Mouse (Mus musculus): Measurements from ENCODE around the gene Atp8b3. TPM values are rescaled to one million over a fixed set of nuclear protein-coding genes. Genes with fewer than 3 reads are reported as not detected.

Gene Atp8b3
- polyA plus RNA-seq, 1 experiment from 2014 or later = 0.46 TPM

- Histone ChIP-seq H3K4me3 (replicated peaks) (no peak overlapping the region), H3K36me3 (replicated peaks) (no peaks in the 10 kb centered on the region)
- peak; percentile 21; the same call in 1 of the 2 replicates for ATAC-seq (ENCODE audit: low FRiP score)
These were observed 34.2 kb downstream of the Atp8b3 start for GRCm38 (mm10) chr10:80504724-80505123.

GRCm38 (mm10) chr10:80503599-80504220 is 35.2 kb downstream of the Atp8b3 start:
- H3K4me2 ChIP-seq = no peak overlapping the region; the same call in 1 of the 2 replicates
- under 1% methylated on average over 27 of the region's 27 CpGs for WGBS
- H3K4me1 ChIP-seq = peaks cover 9% of the 10 kb centered on the region
- H3K27me3 ChIP-seq = peaks cover 93% of the 10 kb centered on the region
- H3K9ac ChIP-seq = no peak overlapping the region
- H3K27ac ChIP-seq = no peak overlapping the region
- 0 out of 2 replicates have a peak overlapping the region, but pooled peaks have one; percentile 3 for H3K4me3 ChIP-seq (replicated peaks)
- no peak for ATAC-seq (ENCODE audit: low FRiP score)
- no peaks in the 10 kb centered on the region for H3K36me3 ChIP-seq (replicated peaks)
- H3K9me3 ChIP-seq = no peaks in the 10 kb centered on the region

More at GRCm38 (mm10) chr10:80504724-80505123, 34.2 kb downstream of the Atp8b3 start:
- Histone ChIP-seq H3K9ac (no peak overlapping the region), H3K27me3 (peaks cover 91% of the 10 kb centered on the region), H3K27ac (no peak overlapping the region), H3K9me3 (no peaks in the 10 kb centered on the region), H3K4me1 (peaks cover 12% of the 10 kb centered on the region), H3K4me2 (no peak overlapping the region)
- 3% methylated on average over 8 of the region's 9 CpGs for WGBS

- H3K27ac ChIP-seq = no peak overlapping the region
- H3K4me2 ChIP-seq = no peak overlapping the region
- no peak overlapping the region for H3K4me3 ChIP-seq (replicated peaks)
- under 1% methylated on average over 22 of the region's 22 CpGs for WGBS
- no peaks in the 10 kb centered on the region for H3K9me3 ChIP-seq
- ATAC-seq (ENCODE audit: low FRiP score) = no peak
- H3K27me3 ChIP-seq = peaks cover 95% of the 10 kb centered on the region
- peaks cover 9% of the 10 kb centered on the region for H3K4me1 ChIP-seq
- H3K9ac ChIP-seq = no peak overlapping the region
- H3K36me3 ChIP-seq (replicated peaks) = no peaks in the 10 kb centered on the region
These were observed 36.1 kb downstream of the Atp8b3 start for GRCm38 (mm10) chr10:80502819-80503314.

GRCm38 (mm10) chr10:80502291-80502690 is 36.6 kb downstream of the Atp8b3 start:
- H3K36me3 ChIP-seq (replicated peaks) = no peaks in the 10 kb centered on the region
- no peak overlapping the region for H3K9ac ChIP-seq
- 2% methylated on average over 7 of the region's 7 CpGs for WGBS
- peaks cover 9% of the 10 kb centered on the region for H3K4me1 ChIP-seq
- no peaks in the 10 kb centered on the region for H3K9me3 ChIP-seq
- no peak overlapping the region for H3K27ac ChIP-seq
- no peak for ATAC-seq (ENCODE audit: low FRiP score)
- peaks cover 95% of the 10 kb centered on the region for H3K27me3 ChIP-seq
- H3K4me3 ChIP-seq (replicated peaks) = no peak overlapping the region
- no peak overlapping the region for H3K4me2 ChIP-seq

GRCm38 (mm10) chr10:80496421-80496820 is 42.5 kb downstream of the Atp8b3 start:
- H3K4me3 ChIP-seq (replicated peaks) = peak overlapping the region; percentile 42; the same call in 1 of the 2 replicates
- ATAC-seq (ENCODE audit: low FRiP score) = no peak
- H3K9ac ChIP-seq = 0 out of 2 replicates have a peak overlapping the region, but pooled peaks have one; percentile 17
- under 1% methylated on average over 20 of the region's 20 CpGs for WGBS
- H3K36me3 ChIP-seq (replicated peaks) = no peaks in the 10 kb centered on the region
- H3K4me2 ChIP-seq = 0 out of 2 replicates have a peak overlapping the region, but pooled peaks have one; percentile 21
- H3K27me3 ChIP-seq = peaks cover 100% of the 10 kb centered on the region
- H3K9me3 ChIP-seq = no peaks in the 10 kb centered on the region
- H3K27ac ChIP-seq = no peak overlapping the region
- H3K4me1 ChIP-seq = peaks cover 29% of the 10 kb centered on the region

DNA sequence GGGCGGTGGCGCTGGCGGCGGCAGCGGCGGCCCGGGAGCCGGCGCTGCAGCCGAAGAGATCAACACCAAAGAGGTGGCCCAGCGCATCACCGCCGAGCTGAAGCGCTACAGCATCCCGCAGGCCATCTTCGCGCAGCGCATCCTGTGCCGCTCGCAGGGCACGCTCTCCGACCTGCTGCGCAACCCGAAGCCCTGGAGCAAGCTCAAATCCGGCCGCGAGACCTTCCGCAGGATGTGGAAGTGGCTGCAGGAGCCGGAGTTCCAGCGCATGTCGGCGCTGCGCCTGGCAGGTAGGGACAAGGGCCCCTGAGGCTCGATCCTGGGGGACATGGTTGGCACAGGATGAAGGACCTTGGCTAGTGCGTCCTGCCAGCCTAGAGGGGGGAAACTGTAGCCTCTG is 43.0 kb downstream of the Atp8b3 start:
- peak overlapping the region; percentile 42 for H3K4me3 ChIP-seq (replicated peaks)
- H3K4me2 ChIP-seq = peak overlapping the region; percentile 65
- no peaks in the 10 kb centered on the region for H3K36me3 ChIP-seq (replicated peaks)
- under 1% methylated on average over 35 of the region's 35 CpGs for WGBS
- H3K9ac ChIP-seq = peak overlapping the region; percentile 17; the same call in 1 of the 2 replicates
- H3K9me3 ChIP-seq = no peaks in the 10 kb centered on the region
- peaks cover 100% of the 10 kb centered on the region for H3K27me3 ChIP-seq
- ATAC-seq (ENCODE audit: low FRiP score) = no peak
- H3K27ac ChIP-seq = no peak overlapping the region
- H3K4me1 ChIP-seq = peaks cover 29% of the 10 kb centered on the region

DNA sequence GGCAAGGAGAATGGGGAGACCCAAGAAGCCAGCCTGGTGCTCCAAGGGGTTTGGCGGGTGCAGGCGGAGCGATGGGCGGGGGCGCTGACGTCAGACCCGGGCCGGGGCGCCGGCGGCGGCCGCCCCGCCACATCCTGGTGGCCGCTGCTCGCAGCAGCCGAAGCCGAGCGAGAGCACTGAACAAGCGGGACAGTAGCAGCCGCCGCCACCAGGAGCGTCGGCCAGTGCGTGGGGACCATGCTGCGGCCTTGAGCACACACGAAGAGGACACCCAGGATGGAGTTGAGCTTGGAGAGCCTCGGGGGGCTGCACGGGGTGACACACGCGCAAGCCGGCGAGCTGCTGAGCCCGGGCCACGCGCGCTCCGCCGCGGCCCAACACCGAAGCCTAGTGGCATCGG is 44.2 kb downstream of the Atp8b3 start, which contains the start of gene Onecut3:
TSS of gene Onecut3 (plus strand) at position 104 of the 400 bp plus-strand sequence.
- Histone ChIP-seq H3K4me2 (peak within 1 kb of the TSS; percentile 65), H3K4me3 (replicated peaks) (peak within 1 kb of the TSS; percentile 42), H3K9me3 (no peaks in the 10 kb centered on the region), H3K27me3 (peaks cover 100% of the 10 kb centered on the region), H3K9ac (no peak within 1 kb of the TSS; the same call in 1 of the 2 replicates), H3K4me1 (peaks cover 29% of the 10 kb centered on the region), H3K36me3 (replicated peaks) (no peaks in the 10 kb centered on the region), H3K27ac (no peak within 1 kb of the TSS)
- ATAC-seq (ENCODE audit: low FRiP score) = peak; percentile 63
- whole genome bisulfite sequencing = 0% methylated on average over 42 of the region's 42 CpGs

DNA sequence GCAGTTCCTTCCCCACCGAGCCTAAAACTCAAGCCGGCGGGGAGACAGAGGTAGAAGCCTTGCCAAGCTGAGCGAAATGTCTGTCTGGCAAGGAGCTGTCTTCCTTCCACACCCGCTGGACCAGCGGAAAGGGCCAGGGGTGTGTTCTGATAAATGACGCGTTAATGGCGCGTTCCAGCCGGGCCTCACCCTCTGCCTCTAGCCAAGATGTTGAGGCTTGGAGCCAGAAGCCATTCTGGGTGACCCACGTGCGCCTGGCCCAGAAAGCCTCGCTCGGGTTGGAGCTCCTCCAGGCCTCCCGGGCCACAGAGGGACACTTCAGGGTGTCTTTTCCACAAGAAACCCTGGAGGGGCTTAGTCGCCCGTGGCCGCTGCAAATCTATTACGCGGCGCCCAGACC is 48.9 kb downstream of the Atp8b3 start:
- Histone ChIP-seq H3K9me3 (no peaks in the 10 kb centered on the region), H3K36me3 (replicated peaks) (no peaks in the 10 kb centered on the region), H3K4me1 (peaks cover 8% of the 10 kb centered on the region), H3K27me3 (peaks cover 95% of the 10 kb centered on the region), H3K4me2 (no peak overlapping the region), H3K9ac (no peak overlapping the region), H3K27ac (no peak overlapping the region), H3K4me3 (replicated peaks) (no peak overlapping the region)
- ATAC-seq (ENCODE audit: low FRiP score) = no peak
- WGBS = under 1% methylated on average over 22 of the region's 22 CpGs

GRCm38 (mm10) chr10:80486862-80487379 is 52.0 kb downstream of the Atp8b3 start:
- ATAC-seq (ENCODE audit: low FRiP score) = no peak
- Histone ChIP-seq H3K27me3 (peaks cover 91% of the 10 kb centered on the region), H3K9ac (no peak overlapping the region), H3K27ac (no peak overlapping the region), H3K4me2 (no peak overlapping the region), H3K4me3 (replicated peaks) (no peak overlapping the region), H3K36me3 (replicated peaks) (no peaks in the 10 kb centered on the region), H3K4me1 (peaks cover 7% of the 10 kb centered on the region; the same call in 1 of the 2 replicates), H3K9me3 (no peaks in the 10 kb centered on the region)
- 80% methylated on average over 7 of the region's 7 CpGs for WGBS

DNA sequence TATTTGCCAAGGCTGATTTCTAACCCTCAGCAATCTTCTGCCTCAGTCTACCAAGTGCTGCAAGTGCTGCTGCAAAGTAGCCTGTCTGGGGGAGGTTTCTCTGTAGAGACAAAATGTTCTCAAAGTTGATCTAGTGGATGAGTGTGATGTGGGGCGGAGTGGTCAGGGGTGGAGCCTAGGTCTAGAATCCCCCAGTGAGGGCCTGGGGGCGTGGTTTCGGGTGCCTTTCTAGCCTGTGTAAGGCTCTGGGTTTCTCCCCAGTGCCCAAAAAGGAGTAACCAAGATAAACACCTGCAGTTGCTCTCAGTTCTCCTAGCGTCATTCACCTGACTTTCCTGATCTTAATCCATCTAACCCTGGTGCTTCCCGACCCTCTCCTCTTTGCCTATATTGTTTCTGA is 57.9 kb downstream of the Atp8b3 start:
- 7% methylated on average over 5 of the region's 5 CpGs for WGBS
- Histone ChIP-seq H3K4me1 (peaks cover 16% of the 10 kb centered on the region), H3K36me3 (replicated peaks) (no peaks in the 10 kb centered on the region), H3K9me3 (no peaks in the 10 kb centered on the region), H3K9ac (no peak overlapping the region), H3K4me2 (no peak overlapping the region), H3K27ac (no peak overlapping the region), H3K4me3 (replicated peaks) (no peak overlapping the region), H3K27me3 (peaks cover 63% of the 10 kb centered on the region)
- ATAC-seq (ENCODE audit: low FRiP score) = no peak

DNA sequence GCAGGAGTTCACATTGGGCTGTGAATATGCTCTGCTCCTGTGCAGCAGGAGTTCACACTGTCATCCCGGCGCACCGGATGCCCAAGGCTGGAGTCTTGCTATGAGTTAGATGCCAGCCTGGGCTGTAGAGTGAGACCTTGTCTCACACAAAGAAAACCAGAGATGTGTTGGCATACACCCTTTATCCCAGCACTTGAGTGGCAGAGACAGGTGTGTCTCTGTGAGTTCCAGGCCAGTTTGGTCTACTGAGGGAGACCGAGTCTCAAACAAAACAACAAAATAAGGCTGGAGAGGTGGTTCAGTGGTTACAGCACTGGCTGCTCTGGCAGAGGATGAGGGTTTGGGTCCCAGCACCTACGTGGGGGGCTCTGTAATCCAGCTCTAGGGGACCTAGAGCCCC is 60.4 kb downstream of the Atp8b3 start:
- H3K36me3 ChIP-seq (replicated peaks) = no peaks in the 10 kb centered on the region
- ATAC-seq (ENCODE audit: low FRiP score) = no peak
- H3K4me1 ChIP-seq = peaks cover 19% of the 10 kb centered on the region
- no peak overlapping the region for H3K9ac ChIP-seq
- H3K27me3 ChIP-seq = peaks cover 47% of the 10 kb centered on the region
- H3K4me3 ChIP-seq (replicated peaks) = no peak overlapping the region
- H3K27ac ChIP-seq = no peak overlapping the region
- no peak overlapping the region for H3K4me2 ChIP-seq
- WGBS = 72% methylated on average over 5 of the region's 5 CpGs
- no peaks in the 10 kb centered on the region for H3K9me3 ChIP-seq

DNA sequence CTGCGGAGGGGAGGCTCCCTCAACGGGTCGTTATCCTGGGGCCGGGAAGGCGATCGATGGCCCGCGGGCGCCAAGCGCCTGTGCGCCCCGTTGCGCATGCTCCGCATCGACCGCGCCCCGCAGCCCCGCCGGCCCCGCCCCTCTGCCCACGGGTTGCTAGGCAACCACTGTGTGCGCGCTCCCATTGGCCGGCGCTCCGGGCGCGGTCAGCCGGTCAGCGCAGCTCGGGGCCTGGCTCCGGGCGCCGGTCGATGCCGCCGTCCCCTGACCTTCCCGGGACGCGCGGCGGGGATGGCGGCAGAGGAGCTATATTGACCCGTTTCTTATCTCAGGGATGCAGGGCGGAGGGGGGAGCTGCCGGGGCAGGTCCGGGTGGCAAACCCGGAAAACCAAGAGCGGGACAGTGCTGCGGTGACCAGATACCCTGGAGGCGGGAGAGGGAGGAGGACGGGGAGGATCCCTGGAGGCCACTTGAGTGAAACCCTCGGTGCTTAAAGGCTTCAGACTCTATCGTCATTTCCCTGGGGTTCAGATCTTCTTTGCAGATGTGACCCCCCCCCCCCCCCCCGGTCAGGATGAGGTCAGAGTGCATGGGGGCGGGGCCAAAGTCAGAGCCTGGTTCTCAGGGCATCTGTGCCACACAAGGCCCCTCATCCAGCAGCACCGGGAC is 63.5 kb downstream of the Atp8b3 start:
- peak; percentile 92 for ATAC-seq (ENCODE audit: low FRiP score)
- H3K9ac ChIP-seq = peak overlapping the region; percentile 52
- H3K36me3 ChIP-seq (replicated peaks) = no peaks in the 10 kb centered on the region
- H3K4me1 ChIP-seq = peaks cover 10% of the 10 kb centered on the region; the same call in 1 of the 2 replicates
- no peaks in the 10 kb centered on the region for H3K9me3 ChIP-seq
- H3K4me2 ChIP-seq = peak overlapping the region; percentile 79
- peaks cover 50% of the 10 kb centered on the region for H3K27me3 ChIP-seq
- under 1% methylated on average over 57 of the region's 58 CpGs for WGBS
- peak overlapping the region; percentile 52 for H3K4me3 ChIP-seq (replicated peaks)
- H3K27ac ChIP-seq = peak overlapping the region; percentile 63

All from forebrain, embryonic 12.5 days (tissue).